Mouse (Mus musculus) heart, embryonic 11.5 days (tissue): ENCODE measurements around the gene Unc13b. TPM values are rescaled to one million over a fixed set of nuclear protein-coding genes. Genes with fewer than 3 reads are reported as not detected.
A peak's percentile ranks its signal among the peaks of the same experiment; 100 is the strongest.

ENCODE experiments used
- ATAC-seq: fragments of 200-750 bp; cut with Nextera tagmentation; replicated peaks from 2 replicates; pipeline ENCODE4 v1.8.0; 2017; ENCODE audit warnings: moderate library complexity; ENCODE audit not compliant: insufficient number of reproducible peaks, low FRiP score, low TSS enrichment
- H3K27ac ChIP-seq: fragments of 300-500 bp; sonication (generic); 2 replicates; pipeline ENCODE4 v1.5.1; 2014; ENCODE audit warnings: mild to moderate bottlenecking, low read depth, low read length
- H3K27me3 ChIP-seq: fragments of 300-500 bp; sonication (generic); 2 replicates; pipeline ENCODE4 v1.6.1; 2014; ENCODE audit warnings: mild to moderate bottlenecking, low read length, mixed read lengths; ENCODE audit not compliant: control insufficient read depth, insufficient read depth
- H3K36me3 ChIP-seq: fragments of 300-500 bp; sonication (generic); 2 replicates; pipeline ENCODE4 v1.6.1; 2014; ENCODE audit warnings: mild to moderate bottlenecking, low read length, moderate library complexity, mixed read lengths; ENCODE audit not compliant: control insufficient read depth, insufficient read depth
- H3K4me1 ChIP-seq: fragments of 300-500 bp; sonication (generic); 2 replicates; pipeline ENCODE4 v1.6.1; 2014; ENCODE audit warnings: low read length; ENCODE audit not compliant: control insufficient read depth, insufficient read depth
- H3K4me2 ChIP-seq: fragments of 300-500 bp; sonication (generic); 2 replicates; pipeline ENCODE4 v1.6.1; 2014; ENCODE audit warnings: mild to moderate bottlenecking, moderate library complexity
- H3K4me3 ChIP-seq: fragments of 300-500 bp; sonication (generic); 2 replicates; pipeline ENCODE4 v1.5.1; 2014; ENCODE audit warnings: low read depth, low read length
- H3K9ac ChIP-seq: fragments of 300-500 bp; sonication (generic); 2 replicates; pipeline ENCODE4 v1.6.1; 2014; ENCODE audit warnings: mild to moderate bottlenecking, low read depth, low read length, moderate library complexity
- H3K9me3 ChIP-seq: fragments of 300-500 bp; sonication (generic); replicated peaks from 2 replicates; pipeline ENCODE4 v1.6.1; 2016; ENCODE audit warnings: low read length; ENCODE audit not compliant: control insufficient read depth
- WGBS: fragments of 180-500 bp; shearing (Covaris S2); extraction: QIAGEN DNeasy Blood & Tissue Kit; methylation state at CpG from one replicate; pipeline ENCODE4 v1.1.7; 2014; ENCODE audit not compliant: insufficient replicate concordance; 5-methylcytosine and 5-hydroxymethylcytosine counted together
- polyA plus RNA-seq: library from polyadenylated mRNA; unstranded; fragments of >200 nt; fragmentation: Nextera tagmentation; extraction: Ambion mirVana; gene quantifications from 2 replicates; pipeline ENCODE4 v1.2.1, GENCODE M21; 2014

Unc13b gene
- polyA plus RNA-seq, 1 experiment from 2014 or later, result 9.3 TPM

DNA sequence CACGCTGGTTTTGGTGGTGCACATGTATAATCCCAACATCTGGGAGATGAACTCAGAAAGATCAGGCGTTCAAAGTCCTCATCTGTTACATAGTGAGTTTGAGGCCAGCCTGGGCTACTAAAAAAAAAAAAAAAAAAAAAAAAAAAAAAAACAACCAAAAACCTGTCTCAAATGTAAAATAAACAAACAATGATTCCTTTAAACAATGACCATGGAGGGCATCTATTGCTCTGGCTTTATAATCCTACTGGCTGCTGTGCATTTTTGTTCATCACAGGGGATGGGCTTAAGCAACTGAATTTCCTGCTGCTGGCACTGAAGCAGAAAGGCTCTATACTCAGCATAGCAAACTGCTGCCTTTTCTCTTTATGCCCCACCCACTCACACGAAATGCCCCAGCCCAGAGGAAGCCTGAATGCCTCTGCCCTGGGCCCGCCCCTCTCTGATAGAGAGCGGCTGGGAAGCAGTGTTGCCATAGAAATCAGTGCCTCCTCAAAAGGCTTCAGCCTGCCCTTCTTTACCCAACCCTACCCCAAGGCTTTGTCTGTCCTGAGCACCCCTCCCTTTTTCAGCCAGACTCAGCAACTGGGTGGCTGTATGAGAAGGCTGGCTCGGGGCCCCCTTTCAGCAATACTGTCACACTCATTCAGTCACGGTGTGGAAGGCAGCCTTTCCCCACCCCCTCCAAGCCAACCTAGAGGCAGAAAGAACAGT is 15.0 kb upstream of the Unc13b start:
- Histone ChIP-seq H3K4me1 (peaks cover 21% of the 10 kb centered on the region), H3K9ac (peak overlapping the region; percentile 6), H3K27me3 (no peaks in the 10 kb centered on the region), H3K36me3 (no peaks in the 10 kb centered on the region), H3K27ac (peak overlapping the region; percentile 50), H3K9me3 (no peaks in the 10 kb centered on the region), H3K4me2 (peak overlapping the region; percentile 75), H3K4me3 (0 out of 2 replicates have a peak overlapping the region, but pooled peaks have one; percentile 14)
- WGBS, result 17% methylated on average over 7 of the region's 7 CpGs
- 0 out of 2 replicates have a peak, but pooled peaks have one; percentile 11 for ATAC-seq

DNA sequence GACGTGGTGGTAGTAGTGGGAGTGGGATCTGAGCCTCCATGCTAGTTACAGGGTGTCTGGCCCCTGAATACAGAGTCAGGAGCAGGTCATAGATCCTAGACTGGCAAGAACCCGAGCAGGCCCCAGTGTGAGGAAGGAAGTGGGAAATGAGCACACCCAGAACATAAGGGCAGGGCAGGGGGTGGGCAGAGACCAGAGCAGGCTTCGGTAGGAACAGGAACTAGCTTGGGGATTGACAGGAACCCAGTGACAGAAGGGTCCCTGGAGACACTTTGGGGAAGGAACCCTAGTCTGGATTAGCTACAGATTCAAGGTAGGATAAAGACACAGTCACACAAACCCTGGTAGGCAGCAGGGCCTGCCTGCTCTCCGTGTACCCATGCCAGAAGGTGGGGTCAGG is 14.1 kb upstream of the Unc13b start:
- no peak for ATAC-seq
- H3K4me2 ChIP-seq, result peak overlapping the region; percentile 75
- H3K9ac ChIP-seq, result peak overlapping the region; percentile 54; the same call in 1 of the 2 replicates
- no peaks in the 10 kb centered on the region for H3K9me3 ChIP-seq
- H3K4me1 ChIP-seq, result peaks cover 14% of the 10 kb centered on the region
- no peaks in the 10 kb centered on the region for H3K36me3 ChIP-seq
- peak overlapping the region; percentile 50 for H3K27ac ChIP-seq
- no peaks in the 10 kb centered on the region for H3K27me3 ChIP-seq
- 37% methylated on average over 4 of the region's 4 CpGs for WGBS
- H3K4me3 ChIP-seq, result peak overlapping the region; percentile 56; the same call in 1 of the 2 replicates

- H3K27ac ChIP-seq, result 0 out of 2 replicates have a peak overlapping the region, but pooled peaks have one; percentile 50
- H3K9ac ChIP-seq, result peak overlapping the region; percentile 54
- no peak for ATAC-seq
- no peaks in the 10 kb centered on the region for H3K27me3 ChIP-seq
- H3K36me3 ChIP-seq, result no peaks in the 10 kb centered on the region
- peaks cover 14% of the 10 kb centered on the region for H3K4me1 ChIP-seq
- peak overlapping the region; percentile 56 for H3K4me3 ChIP-seq
- H3K9me3 ChIP-seq, result no peaks in the 10 kb centered on the region
- WGBS, result 5% methylated on average over 13 of the region's 13 CpGs
- peak overlapping the region; percentile 75 for H3K4me2 ChIP-seq
Measured at GRCm38 (mm10) chr4:43045285-43045658, 13.5 kb upstream of the Unc13b start.

DNA sequence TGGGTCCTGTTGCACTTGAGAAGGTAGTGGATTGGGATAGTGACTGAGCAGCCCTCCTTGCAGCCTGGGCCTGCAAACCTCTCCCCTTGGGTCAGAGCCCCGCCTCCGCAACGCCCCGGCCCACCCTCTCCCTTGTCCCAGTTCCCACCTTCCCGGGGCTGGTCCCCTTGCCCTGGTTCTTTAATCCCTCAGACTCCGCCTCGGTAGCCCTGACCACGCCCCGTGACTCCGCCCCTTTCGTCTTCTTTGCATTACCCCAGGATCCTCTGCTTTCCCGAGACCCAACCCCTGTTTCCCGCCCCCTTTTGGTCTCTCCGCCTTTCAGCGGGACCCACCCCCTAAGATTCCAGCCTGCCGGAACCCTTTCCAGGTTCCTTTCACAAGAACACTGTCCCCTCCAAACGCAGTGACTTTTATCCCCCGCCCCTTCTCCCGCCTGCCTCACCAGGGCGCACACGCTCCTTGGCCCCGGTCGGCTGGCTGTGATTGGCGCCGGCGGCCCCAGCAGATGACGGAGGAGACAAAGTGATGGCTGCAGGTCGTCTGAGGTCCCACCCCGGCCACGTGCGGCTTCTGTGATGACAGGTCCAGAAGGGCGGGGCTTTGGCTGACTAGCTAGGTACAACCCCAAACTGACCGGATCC is 13.0 kb upstream of the Unc13b start, which contains the start of gene Fam214b:
Fam214b (minus strand) TSS at position 562 of the 644 bp plus-strand sequence.
- under 1% methylated on average over 33 of the region's 33 CpGs for WGBS
- peak within 1 kb of the TSS; percentile 68 for H3K9ac ChIP-seq
- peak; percentile 90 for ATAC-seq
- peaks cover 14% of the 10 kb centered on the region for H3K4me1 ChIP-seq
- peak within 1 kb of the TSS; percentile 75 for H3K4me2 ChIP-seq
- H3K9me3 ChIP-seq, result no peaks in the 10 kb centered on the region
- H3K27me3 ChIP-seq, result no peaks in the 10 kb centered on the region
- no peaks in the 10 kb centered on the region for H3K36me3 ChIP-seq
- H3K4me3 ChIP-seq, result peak within 1 kb of the TSS; percentile 56
- H3K27ac ChIP-seq, result peak within 1 kb of the TSS; percentile 55; the same call in 1 of the 2 replicates

DNA sequence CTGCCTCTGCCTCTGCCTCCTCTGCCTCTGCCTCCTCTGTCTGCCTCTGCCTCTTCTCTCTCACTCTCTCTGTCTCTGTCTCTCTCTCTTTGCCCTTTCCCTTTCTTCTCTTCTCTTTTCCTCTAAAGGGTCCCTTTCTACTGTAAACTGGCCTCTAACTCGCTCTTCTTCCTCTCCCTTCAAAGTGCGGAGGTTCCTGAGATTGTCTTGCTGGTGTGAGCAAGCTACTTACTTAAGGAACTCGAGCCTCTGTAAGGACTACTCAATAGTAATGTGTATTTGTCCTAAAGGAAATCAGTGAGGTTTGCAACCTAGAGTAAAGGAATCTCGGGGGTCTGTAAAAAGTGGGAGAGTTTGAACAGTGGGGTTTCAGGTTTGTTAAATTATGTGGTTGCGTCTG is 12.1 kb upstream of the Unc13b start:
- H3K27ac ChIP-seq, result no peak overlapping the region
- H3K9me3 ChIP-seq, result no peaks in the 10 kb centered on the region
- no peak overlapping the region for H3K9ac ChIP-seq
- no peak overlapping the region; the same call in 1 of the 2 replicates for H3K4me2 ChIP-seq
- no peaks in the 10 kb centered on the region for H3K36me3 ChIP-seq
- H3K4me1 ChIP-seq, result peaks cover 14% of the 10 kb centered on the region
- ATAC-seq, result no peak
- H3K27me3 ChIP-seq, result no peaks in the 10 kb centered on the region
- WGBS, result 59% methylated on average over 5 of the region's 5 CpGs
- no peak overlapping the region for H3K4me3 ChIP-seq

GRCm38 (mm10) chr4:43047231-43047630 is 11.5 kb upstream of the Unc13b start:
- 0 out of 2 replicates have a peak overlapping the region, but pooled peaks have one; percentile 7 for H3K4me2 ChIP-seq
- WGBS, result 8% methylated on average over 5 of the region's 5 CpGs

GRCm38 (mm10) chr4:43052627-43053026 is 6.1 kb upstream of the Unc13b start:
- ATAC-seq, result no peak
- Histone ChIP-seq H3K4me3 (no peak overlapping the region), H3K9ac (no peak overlapping the region)

More at GRCm38 (mm10) chr4:43047231-43047630, 11.5 kb upstream of the Unc13b start:
- H3K4me1 ChIP-seq, result peaks cover 14% of the 10 kb centered on the region
- no peaks in the 10 kb centered on the region for H3K27me3 ChIP-seq
- no peaks in the 10 kb centered on the region for H3K36me3 ChIP-seq
- no peaks in the 10 kb centered on the region for H3K9me3 ChIP-seq
- H3K4me3 ChIP-seq, result no peak overlapping the region
- no peak for ATAC-seq
- no peak overlapping the region for H3K9ac ChIP-seq
- no peak overlapping the region for H3K27ac ChIP-seq

GRCm38 (mm10) chr4:43057654-43058053 is 1.1 kb upstream of the Unc13b start:
- Histone ChIP-seq H3K36me3 (no peaks in the 10 kb centered on the region), H3K27me3 (no peaks in the 10 kb centered on the region)

More at GRCm38 (mm10) chr4:43052627-43053026, 6.1 kb upstream of the Unc13b start:
- Histone ChIP-seq H3K27ac (no peak overlapping the region), H3K4me1 (no peaks in the 10 kb centered on the region), H3K4me2 (no peak overlapping the region), H3K27me3 (no peaks in the 10 kb centered on the region), H3K36me3 (no peaks in the 10 kb centered on the region), H3K9me3 (no peaks in the 10 kb centered on the region)
- WGBS, result 7% methylated on average over 4 of the region's 4 CpGs

More at GRCm38 (mm10) chr4:43057654-43058053, 1.1 kb upstream of the Unc13b start:
- Histone ChIP-seq H3K9ac (no peak overlapping the region), H3K9me3 (no peaks in the 10 kb centered on the region), H3K27ac (no peak overlapping the region), H3K4me3 (no peak overlapping the region), H3K4me1 (no peaks in the 10 kb centered on the region; the same call in 1 of the 2 replicates), H3K4me2 (no peak overlapping the region)
- no peak for ATAC-seq
- 83% methylated on average over 5 of the region's 5 CpGs for WGBS
